ENCODE assay signal across 8 mouse cellular contexts in the genomic region with DNA sequence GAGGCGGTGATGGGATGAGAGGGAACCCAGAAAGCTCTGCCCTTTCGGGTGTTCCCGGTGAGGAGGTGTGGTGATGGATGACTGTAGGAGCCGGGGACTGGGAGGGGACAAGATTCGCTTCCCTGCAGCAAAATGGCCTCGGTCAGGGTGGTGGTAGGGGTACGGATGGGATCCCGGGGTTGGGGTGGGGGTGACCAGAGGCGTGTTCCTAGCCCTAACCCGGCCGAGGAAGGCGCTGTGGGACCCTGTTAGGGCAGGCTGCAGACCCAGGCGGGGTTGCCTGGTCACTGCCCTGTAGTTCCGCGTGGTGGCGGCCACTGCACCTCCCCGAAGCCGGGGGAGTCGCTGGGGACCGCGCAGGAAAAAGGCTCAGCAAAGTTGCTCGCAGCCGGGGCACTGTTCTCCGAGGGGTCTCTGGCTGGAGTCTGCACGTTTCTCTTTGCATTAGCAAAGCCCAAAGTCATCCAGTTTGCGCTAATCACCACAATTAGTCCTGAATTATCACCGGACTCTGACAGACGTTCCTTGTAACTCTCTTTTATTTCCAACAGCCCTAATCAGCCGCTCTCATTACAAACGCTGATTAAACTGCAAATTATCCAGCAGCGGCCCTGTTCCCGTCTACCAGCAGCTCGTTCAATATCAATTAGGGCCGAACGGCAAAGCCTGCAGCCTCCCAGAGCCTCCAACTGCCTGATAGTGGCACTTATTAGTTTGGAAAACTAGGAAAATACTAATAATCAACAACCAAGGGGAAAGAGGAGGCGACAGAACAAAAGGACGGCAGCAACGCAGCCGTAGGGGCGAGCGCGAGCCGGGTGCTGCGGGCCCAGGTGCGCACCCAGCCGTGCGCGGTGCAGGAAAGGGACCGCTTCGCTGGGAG.
A peak's percentile ranks its signal among the peaks of the same experiment; 100 is the strongest.
DNase-seq lines count a peak whose midpoint lies in the region; ATAC-seq and TF ChIP-seq lines count a peak whose summit lies in the region.

No protein-coding gene starts in this region.

- no peak overlapping the region for H3K9ac ChIP-seq in lung, embryonic 14.5 days
- no peak overlapping the region for H3K9ac ChIP-seq in embryonic facial prominence, embryonic 12.5 days
- no peak overlapping the region for H3K9ac ChIP-seq in limb, embryonic 14.5 days (ENCODE audit: low read depth, low read length, severe bottlenecking)
- H3K9ac ChIP-seq in midbrain, embryonic 16.5 days (ENCODE audit: low read depth, low read length), result 0 out of 2 replicates have a peak overlapping the region, but pooled peaks have one; percentile 6

- H3K27ac ChIP-seq in lung, embryonic 14.5 days (ENCODE audit: low read depth), result no peak overlapping the region
- H3K27ac ChIP-seq in embryonic facial prominence, embryonic 12.5 days, result no peak overlapping the region
- H3K27ac ChIP-seq in limb, embryonic 14.5 days (replicated peaks; ENCODE audit: low read depth, low read length), result no peak overlapping the region
- no peak overlapping the region for H3K27ac ChIP-seq in midbrain, embryonic 16.5 days (ENCODE audit: low read length)

- H3K4me1 ChIP-seq in lung, embryonic 14.5 days (ENCODE audit: insufficient read depth), result no peaks in the 10 kb centered on the region
- H3K4me1 ChIP-seq in embryonic facial prominence, embryonic 12.5 days, result peaks cover 10% of the 10 kb centered on the region
- H3K4me1 ChIP-seq in limb, embryonic 14.5 days (ENCODE audit: control insufficient read depth, insufficient read depth, low read length), result peaks cover 3% of the 10 kb centered on the region; the same call in 1 of the 2 replicates
- H3K4me1 ChIP-seq in midbrain, embryonic 16.5 days (ENCODE audit: control insufficient read depth, insufficient read depth, low read length), result peaks cover 8% of the 10 kb centered on the region

- WGBS in lung, embryonic 14.5 days, result 1% methylated on average over 50 of the region's 50 CpGs
- under 1% methylated on average over 48 of the region's 50 CpGs for WGBS in embryonic facial prominence, embryonic 12.5 days
- under 1% methylated on average over 50 of the region's 50 CpGs for WGBS in limb, embryonic 14.5 days
- 1% methylated on average over 50 of the region's 50 CpGs for WGBS in midbrain, embryonic 16.5 days

- no peak for TF ChIP-seq POLR2A in limb, embryonic 14.5 days (IDR thresholded peaks at IDR 0.05; ENCODE audit: borderline replicate concordance, extremely low read depth, insufficient read depth, insufficient read length)

- no peaks in the 10 kb centered on the region for H3K36me3 ChIP-seq in lung, embryonic 14.5 days (ENCODE audit: insufficient read depth)
- no peaks in the 10 kb centered on the region for H3K36me3 ChIP-seq in embryonic facial prominence, embryonic 12.5 days
- no peaks in the 10 kb centered on the region for H3K36me3 ChIP-seq in limb, embryonic 14.5 days (ENCODE audit: control insufficient read depth, insufficient read depth, low read length)
- H3K36me3 ChIP-seq in midbrain, embryonic 16.5 days (ENCODE audit: control insufficient read depth, insufficient read depth, low read length), result no peaks in the 10 kb centered on the region

- H3K27me3 ChIP-seq in lung, embryonic 14.5 days (ENCODE audit: insufficient read depth, low read length), result peaks cover 84% of the 10 kb centered on the region
- H3K27me3 ChIP-seq in embryonic facial prominence, embryonic 12.5 days, result peaks cover 76% of the 10 kb centered on the region
- H3K27me3 ChIP-seq in limb, embryonic 14.5 days (ENCODE audit: control insufficient read depth, insufficient read depth, low read length), result peaks cover 74% of the 10 kb centered on the region
- H3K27me3 ChIP-seq in midbrain, embryonic 16.5 days (ENCODE audit: control insufficient read depth, insufficient read depth, low read depth, low read length), result peaks cover 44% of the 10 kb centered on the region

- peak overlapping the region; percentile 52 for H3K4me2 ChIP-seq in lung, embryonic 14.5 days
- peak overlapping the region; percentile 45 for H3K4me2 ChIP-seq in embryonic facial prominence, embryonic 12.5 days (replicated peaks)
- H3K4me2 ChIP-seq in limb, embryonic 14.5 days (replicated peaks; ENCODE audit: low read depth, low read length, severe bottlenecking), result peak overlapping the region; percentile 46
- H3K4me2 ChIP-seq in midbrain, embryonic 16.5 days (ENCODE audit: low read length), result peak overlapping the region; percentile 42

- DNase-seq in lung, embryonic 14.5 days, result peak; percentile 57
- DNase-seq in lung, postnatal 25 days (ENCODE audit: low spot score), result no peak
- DNase-seq in heart, postnatal 4 days, result peak; percentile 56
- DNase-seq in limb, embryonic 14.5 days (ENCODE audit: low spot score), result no peak
- no peak for DNase-seq in thymus, postnatal 0 days (ENCODE audit: low spot score)

- peak; percentile 52; the same call in 1 of the 2 replicates for ATAC-seq in lung, embryonic 14.5 days (ENCODE audit: insufficient read depth)
- 0 out of 2 replicates have a peak, but pooled peaks have one; percentile 35 for ATAC-seq in embryonic facial prominence, embryonic 12.5 days (ENCODE audit: insufficient number of reproducible peaks, insufficient read depth, low FRiP score, low TSS enrichment)
- ATAC-seq in limb, embryonic 14.5 days (ENCODE audit: low FRiP score, low read depth), result peak; percentile 67
- ATAC-seq in midbrain, embryonic 16.5 days, result peak; percentile 55
- ATAC-seq in monocyte, adult 5-6 weeks (replicated peaks; ENCODE audit: insufficient number of reproducible peaks, low FRiP score, low TSS enrichment, poor library complexity, severe bottlenecking), result no peak

- H3K9me3 ChIP-seq in lung, embryonic 14.5 days (ENCODE audit: low read depth, low read length), result no peaks in the 10 kb centered on the region
- no peaks in the 10 kb centered on the region for H3K9me3 ChIP-seq in embryonic facial prominence, embryonic 12.5 days
- no peaks in the 10 kb centered on the region for H3K9me3 ChIP-seq in limb, embryonic 14.5 days (ENCODE audit: control insufficient read depth, low read length)
- no peaks in the 10 kb centered on the region for H3K9me3 ChIP-seq in midbrain, embryonic 16.5 days (replicated peaks; ENCODE audit: control insufficient read depth, low read length, poor library complexity, severe bottlenecking)

- H3K4me3 ChIP-seq in lung, embryonic 14.5 days (ENCODE audit: low read depth, low read length), result peak overlapping the region; percentile 10
- H3K4me3 ChIP-seq in embryonic facial prominence, embryonic 12.5 days, result peak overlapping the region; percentile 25
- peak overlapping the region; percentile 29 for H3K4me3 ChIP-seq in limb, embryonic 14.5 days (replicated peaks; ENCODE audit: low read length)
- peak overlapping the region; percentile 21 for H3K4me3 ChIP-seq in midbrain, embryonic 16.5 days (ENCODE audit: low read depth, low read length)

- peak; percentile 58 for TF ChIP-seq CTCF in lung, embryonic 14.5 days (IDR thresholded peaks at IDR 0.05; ENCODE audit: low read depth)

Comparison
In these comparisons a context has a peak if more than half of its experiments do, and no peak if none do; other contexts are left out.
1. DNase-seq: peak in lung, embryonic 14.5 days (single experiment) and heart, postnatal 4 days (single experiment); none in lung, postnatal 25 days (single experiment), limb, embryonic 14.5 days (single experiment) and thymus, postnatal 0 days (single experiment).
2. Peak in every context shown above with its lines, with median percentiles within 50 percentile points of each other: H3K4me2 ChIP-seq and H3K4me3 ChIP-seq.